ENCODE assay signal across 8 mouse cellular contexts in the genomic region with DNA sequence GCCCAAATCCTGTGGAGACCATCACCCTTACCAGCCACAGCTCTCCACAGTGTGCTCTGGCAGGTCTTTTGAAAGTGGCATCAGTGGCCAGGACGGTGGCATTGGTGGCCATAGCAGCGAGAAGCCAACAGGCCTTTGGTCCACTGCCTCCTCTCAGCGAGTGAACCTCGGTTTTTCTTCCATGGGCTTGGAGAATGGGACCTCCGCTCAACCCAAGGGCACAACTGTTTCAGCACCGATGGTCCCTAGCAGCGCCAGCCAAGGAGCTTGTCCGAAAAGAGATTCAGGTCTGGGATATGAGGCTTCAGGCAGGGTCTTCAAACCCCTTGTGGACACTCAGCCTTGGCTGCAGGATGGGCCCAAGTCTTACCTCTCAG. TPM values are rescaled to one million over a fixed set of nuclear protein-coding genes. Genes with fewer than 3 reads are reported as not detected.
DNase-seq lines count a peak whose midpoint lies in the region; ATAC-seq and TF ChIP-seq lines count a peak whose summit lies in the region.

No protein-coding gene starts in this region.

- peak overlapping the region; percentile 55 for H3K4me3 ChIP-seq in kidney, postnatal 0 days (replicated peaks; ENCODE audit: low read depth, low read length)
- H3K4me3 ChIP-seq in embryonic facial prominence, embryonic 12.5 days = peak overlapping the region; percentile 66
- H3K4me3 ChIP-seq in hindbrain, embryonic 16.5 days (ENCODE audit: low read length) = no peak overlapping the region
- H3K4me3 ChIP-seq in midbrain, embryonic 15.5 days = peak overlapping the region; percentile 56; the same call in 1 of the 2 replicates

- intact Hi-C loops in left cerebral cortex, postnatal 36 days (cut with DNase I) = no loop called here

- ATAC-seq in kidney, postnatal 0 days (replicated peaks; ENCODE audit: low FRiP score, low read depth) = no peak
- no peak for ATAC-seq in embryonic facial prominence, embryonic 12.5 days (ENCODE audit: insufficient number of reproducible peaks, insufficient read depth, low FRiP score, low TSS enrichment)
- no peak for ATAC-seq in hindbrain, embryonic 16.5 days
- ATAC-seq in midbrain, embryonic 15.5 days (replicated peaks) = no peak
- ATAC-seq in CD4-positive, CD25-positive, alpha-beta regulatory T cell, adult 4 months = no peak

- no peak overlapping the region for H3K27ac ChIP-seq in kidney, postnatal 0 days
- no peak overlapping the region for H3K27ac ChIP-seq in embryonic facial prominence, embryonic 12.5 days
- no peak overlapping the region for H3K27ac ChIP-seq in hindbrain, embryonic 16.5 days (ENCODE audit: low read depth, low read length)
- H3K27ac ChIP-seq in midbrain, embryonic 15.5 days = no peak overlapping the region

- H3K4me1 ChIP-seq in kidney, postnatal 0 days (replicated peaks; ENCODE audit: insufficient read depth, low read length) = peaks cover 28% of the 10 kb centered on the region
- peaks cover 41% of the 10 kb centered on the region for H3K4me1 ChIP-seq in embryonic facial prominence, embryonic 12.5 days
- peaks cover 6% of the 10 kb centered on the region; the same call in 1 of the 2 replicates for H3K4me1 ChIP-seq in hindbrain, embryonic 16.5 days (ENCODE audit: control insufficient read depth, insufficient read depth, low read depth, low read length)
- peaks cover 18% of the 10 kb centered on the region for H3K4me1 ChIP-seq in midbrain, embryonic 15.5 days

- H3K27me3 ChIP-seq in kidney, postnatal 0 days (ENCODE audit: insufficient read depth, low read length) = no peaks in the 10 kb centered on the region
- H3K27me3 ChIP-seq in embryonic facial prominence, embryonic 12.5 days = no peaks in the 10 kb centered on the region
- H3K27me3 ChIP-seq in hindbrain, embryonic 16.5 days (replicated peaks; ENCODE audit: control insufficient read depth, insufficient read depth, low read length) = no peaks in the 10 kb centered on the region
- H3K27me3 ChIP-seq in midbrain, embryonic 15.5 days (replicated peaks) = 0 out of 2 replicates have a peak, but pooled peaks cover 3% of the 10 kb centered on the region

- 83% methylated on average over 8 of the region's 8 CpGs for WGBS in kidney, postnatal 0 days
- WGBS in embryonic facial prominence, embryonic 12.5 days = 91% methylated on average over 8 of the region's 8 CpGs
- 94% methylated on average over 8 of the region's 8 CpGs for WGBS in hindbrain, embryonic 16.5 days
- 92% methylated on average over 8 of the region's 8 CpGs for WGBS in midbrain, embryonic 15.5 days

- no peaks in the 10 kb centered on the region for H3K9me3 ChIP-seq in kidney, postnatal 0 days (replicated peaks; ENCODE audit: low read length)
- H3K9me3 ChIP-seq in embryonic facial prominence, embryonic 12.5 days = no peaks in the 10 kb centered on the region
- no peaks in the 10 kb centered on the region for H3K9me3 ChIP-seq in hindbrain, embryonic 16.5 days (ENCODE audit: control insufficient read depth, low read length)
- H3K9me3 ChIP-seq in midbrain, embryonic 15.5 days = no peaks in the 10 kb centered on the region

- no peak for DNase-seq in kidney, postnatal 0 days (ENCODE audit: low spot score)
- DNase-seq in kidney, postnatal 10 days = no peak
- DNase-seq in left cerebral cortex, postnatal 36 days (ENCODE audit: low spot score in 2 of 2) = no peak
- no peak for DNase-seq in frontal cortex, postnatal 10 days (ENCODE audit: low spot score in 2 of 2)

- H3K36me3 ChIP-seq in kidney, postnatal 0 days (ENCODE audit: insufficient read depth, low read length) = peaks cover 7% of the 10 kb centered on the region; the same call in 1 of the 2 replicates
- H3K36me3 ChIP-seq in embryonic facial prominence, embryonic 12.5 days = peaks cover 38% of the 10 kb centered on the region
- H3K36me3 ChIP-seq in hindbrain, embryonic 16.5 days (ENCODE audit: control insufficient read depth, insufficient read depth, low read length) = no peaks in the 10 kb centered on the region
- no peaks in the 10 kb centered on the region for H3K36me3 ChIP-seq in midbrain, embryonic 15.5 days (replicated peaks)

- H3K9ac ChIP-seq in kidney, postnatal 0 days (ENCODE audit: low read depth, low read length) = peak overlapping the region; percentile 66
- peak overlapping the region; percentile 76 for H3K9ac ChIP-seq in embryonic facial prominence, embryonic 12.5 days
- no peak overlapping the region for H3K9ac ChIP-seq in hindbrain, embryonic 16.5 days (ENCODE audit: low read depth, low read length)
- H3K9ac ChIP-seq in midbrain, embryonic 15.5 days = no peak overlapping the region

- no peak for TF ChIP-seq CTCF in kidney, postnatal 0 days (IDR thresholded peaks at IDR 0.05; ENCODE audit: low read depth)

- H3K4me2 ChIP-seq in kidney, postnatal 0 days (ENCODE audit: low read length) = peak overlapping the region; percentile 88
- H3K4me2 ChIP-seq in embryonic facial prominence, embryonic 12.5 days (replicated peaks) = peak overlapping the region; percentile 68
- H3K4me2 ChIP-seq in hindbrain, embryonic 16.5 days (ENCODE audit: low read length) = peak overlapping the region; percentile 57
- peak overlapping the region; percentile 75 for H3K4me2 ChIP-seq in midbrain, embryonic 15.5 days

RNA-seq across cellular contexts. Expression of a gene that starts 1.4 kb away (rescaled TPM):
- 43.3 and 44.0 TPM in 2 replicates for polyA plus RNA-seq in kidney, postnatal 0 days (2015; fragmentation: Nextera tagmentation; extraction: Ambion mirVana)
- 49.0 and 51.5 TPM in 2 replicates for polyA plus RNA-seq in embryonic facial prominence, embryonic 12.5 days (2016; fragmentation: Nextera tagmentation; extraction: Ambion mirVana)
- 12.2 and 15.5 TPM in 2 replicates for polyA plus RNA-seq in hindbrain, embryonic 16.5 days (2015; fragmentation: Nextera tagmentation; extraction: Ambion mirVana)
- polyA plus RNA-seq in midbrain, embryonic 15.5 days (2015; fragmentation: Nextera tagmentation; extraction: Ambion mirVana) = 11.4 and 13.9 TPM in 2 replicates
- 10 to 100 TPM; 37.6 to 41.0 TPM for polyA plus RNA-seq in CD4-positive, CD25-positive, alpha-beta regulatory T cell, adult 4 months (2017; shearing (Covaris generic))
- total RNA-seq in left cerebral cortex, postnatal 36 days (2021) = 1 to 10 TPM; 6.2 to 6.8 TPM

RNA-seq across cellular contexts. Expression of a gene that starts 49.7 kb away (rescaled TPM):
- 55.2 and 59.5 TPM in 2 replicates for polyA plus RNA-seq in kidney, postnatal 0 days (2015; fragmentation: Nextera tagmentation; extraction: Ambion mirVana)
- polyA plus RNA-seq in embryonic facial prominence, embryonic 12.5 days (2016; fragmentation: Nextera tagmentation; extraction: Ambion mirVana) = 48.9 and 49.6 TPM in 2 replicates
- polyA plus RNA-seq in hindbrain, embryonic 16.5 days (2015; fragmentation: Nextera tagmentation; extraction: Ambion mirVana) = 57.8 and 58.5 TPM in 2 replicates
- polyA plus RNA-seq in midbrain, embryonic 15.5 days (2015; fragmentation: Nextera tagmentation; extraction: Ambion mirVana) = 49.0 and 50.9 TPM in 2 replicates
- 10 to 100 TPM; 46.0 to 55.2 TPM for polyA plus RNA-seq in CD4-positive, CD25-positive, alpha-beta regulatory T cell, adult 4 months (2017; shearing (Covaris generic))
- total RNA-seq in left cerebral cortex, postnatal 36 days (2021) = 10 to 100 TPM; 52.8 to 60.8 TPM

Comparison
In these comparisons a context has a peak if more than half of its experiments do, and no peak if none do; other contexts are left out.
1. H3K9ac ChIP-seq: peak in kidney, postnatal 0 days (single experiment) and embryonic facial prominence, embryonic 12.5 days (single experiment); none in hindbrain, embryonic 16.5 days (single experiment) and midbrain, embryonic 15.5 days (single experiment).
2. Peak in every context shown above with its lines, with median percentiles within 50 percentile points of each other: H3K4me2 ChIP-seq.